Mouse (Mus musculus) megakaryocyte progenitor cell, adult 5-6 weeks (primary cell): ENCODE results near the gene Clec4d. TPM values are rescaled to one million over a fixed set of nuclear protein-coding genes. Genes with fewer than 3 reads are reported as not detected.
"Not testable (repeated sequence)": the region's sequence is repeated elsewhere in the genome, so short reads cannot be mapped to it uniquely, and the experiment has no call there.

Experiments used
- ATAC-seq: replicated peaks from 2 replicates; pipeline ENCODE4 v1.8.0; 2016; ENCODE audit warnings: mild to moderate bottlenecking, moderate TSS enrichment, inconsistent platforms; ENCODE audit not compliant: poor library complexity
- total RNA-seq, 2 experiments: library from RNA; stranded (forward) in 1 of 2; stranded (reverse) in 1 of 2; fragments of 157-497, 149-512 nt in 1 of 2; fragments of 200-1000 nt in 1 of 2; gene quantifications; 2 replicates each; pipeline versions ENCODE4 v1.2.3 to v1.2.4; 2015 to 2017

Clec4d gene
- 10.5 and 11.3 TPM in 2 replicates for total RNA-seq (2015)
- 4.1 and 15.2 TPM in 2 replicates for total RNA-seq (2017)

GRCm38 (mm10) chr6:123261555-123262161 is at the start of gene Clec4d:
Gene Clec4d, plus strand, starts transcription at chr6:123262111.
- ATAC-seq, result peak; percentile 48

GRCm38 (mm10) chr6:123227519-123228166 is 34.3 kb upstream of the Clec4d start:
- ATAC-seq, result peak; percentile 97

- ATAC-seq, result peak; percentile 63
These were observed 32.3 kb upstream of the Clec4d start, which contains the start of gene Clec4n for GRCm38 (mm10) chr6:123229644-123230043. Gene Clec4n, plus strand, starts transcription at chr6:123229843.

- ATAC-seq, result no peak
These were observed 30.8 kb upstream of the Clec4d start for GRCm38 (mm10) chr6:123231149-123231548.

- 0 out of 2 replicates have a peak, but pooled peaks have one; percentile 17 for ATAC-seq
These were observed 24.3 kb upstream of the Clec4d start for GRCm38 (mm10) chr6:123237582-123237981.

- peak; percentile 86 for ATAC-seq
These were observed 17.7 kb upstream of the Clec4d start for GRCm38 (mm10) chr6:123244201-123244600.

GRCm38 (mm10) chr6:123248862-123249261 is 13.0 kb upstream of the Clec4d start:
- ATAC-seq, result peak; percentile 74

GRCm38 (mm10) chr6:123252735-123253134 is 9.2 kb upstream of the Clec4d start:
- ATAC-seq, result peak; percentile 90

GRCm38 (mm10) chr6:123258946-123259345 is 3.0 kb upstream of the Clec4d start:
- peak; percentile 53 for ATAC-seq

GRCm38 (mm10) chr6:123259889-123260603 is 1.9 kb upstream of the Clec4d start:
- ATAC-seq, result peak; percentile 64

GRCm38 (mm10) chr6:123260868-123261267 is 1.0 kb upstream of the Clec4d start:
- ATAC-seq, result no peak

- no peak for ATAC-seq
These were observed 2.3 kb downstream of the Clec4d start for GRCm38 (mm10) chr6:123264194-123264593.

GRCm38 (mm10) chr6:123265809-123266208 is 3.9 kb downstream of the Clec4d start:
- peak; percentile 75 for ATAC-seq

- peak; percentile 80 for ATAC-seq
These were observed 5.0 kb downstream of the Clec4d start for GRCm38 (mm10) chr6:123266945-123267344.

- no peak for ATAC-seq
These were observed 17.5 kb downstream of the Clec4d start for GRCm38 (mm10) chr6:123279443-123279842.

- ATAC-seq, result peak; percentile 35
These were observed 24.4 kb downstream of the Clec4d start for GRCm38 (mm10) chr6:123286311-123286710.

- peak; percentile 65 for ATAC-seq
These were observed 27.0 kb downstream of the Clec4d start for GRCm38 (mm10) chr6:123288931-123289330.

GRCm38 (mm10) chr6:123289753-123290152 is 27.8 kb downstream of the Clec4d start, which contains the start of gene Clec4e:
Gene Clec4e, minus strand, starts transcription at chr6:123289870.
- ATAC-seq, result peak; percentile 70

- peak; percentile 73 for ATAC-seq
These were observed 31.0 kb downstream of the Clec4d start for GRCm38 (mm10) chr6:123292751-123293400.

GRCm38 (mm10) chr6:123293509-123293908 is 31.6 kb downstream of the Clec4d start:
- ATAC-seq, result not testable (repeated sequence)

- no peak for ATAC-seq
These were observed 34.8 kb downstream of the Clec4d start for GRCm38 (mm10) chr6:123296687-123297086.
